Mouse (Mus musculus): ENCODE measurements around the gene Vps11. TPM values are rescaled to one million over a fixed set of nuclear protein-coding genes. Genes with fewer than 3 reads are reported as not detected.
"Not testable (repeated sequence)": the region's sequence is repeated elsewhere in the genome, so short reads cannot be mapped to it uniquely, and the experiment has no call there.

Gene Vps11
- 10 to 100 TPM; 49.0 to 51.4 TPM for total RNA-seq (2021)

- peak; percentile 87 to 93 for DNase-seq (ENCODE audit: extremely low spot score in 1 of 2, low spot score in 1 of 2)
Measured at GRCm38 (mm10) chr9:44361190-44361917, at the start of gene Vps11. Gene Vps11, minus strand, starts transcription at chr9:44361670.

DNA sequence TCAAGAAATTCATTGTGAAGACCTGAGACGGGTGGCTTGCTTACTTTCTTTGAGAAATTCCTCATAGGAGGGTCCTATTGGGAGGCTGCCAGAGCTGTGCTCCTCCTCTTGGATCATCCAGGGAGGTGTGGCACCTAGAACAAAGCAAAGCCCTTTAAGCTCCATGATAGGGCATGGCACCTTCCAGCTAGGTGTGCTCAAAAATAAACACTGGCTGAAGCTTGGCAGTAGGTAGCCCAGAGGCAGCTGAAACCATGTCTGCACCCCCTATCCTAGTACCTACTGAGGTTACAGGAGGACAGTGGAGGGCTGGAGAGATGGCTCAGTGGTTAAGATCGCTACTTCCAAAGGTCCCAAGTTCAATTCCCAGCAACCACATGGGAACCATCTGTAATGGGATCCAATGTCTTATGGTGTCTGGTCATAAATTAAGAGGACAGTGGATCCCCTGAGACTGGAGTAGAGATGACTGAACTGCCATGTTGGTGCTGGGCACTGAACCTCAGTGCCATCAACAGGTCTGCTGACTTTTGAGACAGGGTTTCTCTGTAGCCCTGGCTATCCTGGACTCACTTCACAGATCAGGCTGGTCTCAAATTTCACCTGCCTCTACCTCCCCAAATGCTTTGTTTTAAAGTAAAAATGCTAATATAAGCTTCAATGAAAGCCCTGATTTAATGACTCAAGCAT lies 49.3 kb upstream of the Vps11 start:
- DNase-seq (ENCODE audit: extremely low spot score in 1 of 2, low spot score in 1 of 2), result no peak

DNA sequence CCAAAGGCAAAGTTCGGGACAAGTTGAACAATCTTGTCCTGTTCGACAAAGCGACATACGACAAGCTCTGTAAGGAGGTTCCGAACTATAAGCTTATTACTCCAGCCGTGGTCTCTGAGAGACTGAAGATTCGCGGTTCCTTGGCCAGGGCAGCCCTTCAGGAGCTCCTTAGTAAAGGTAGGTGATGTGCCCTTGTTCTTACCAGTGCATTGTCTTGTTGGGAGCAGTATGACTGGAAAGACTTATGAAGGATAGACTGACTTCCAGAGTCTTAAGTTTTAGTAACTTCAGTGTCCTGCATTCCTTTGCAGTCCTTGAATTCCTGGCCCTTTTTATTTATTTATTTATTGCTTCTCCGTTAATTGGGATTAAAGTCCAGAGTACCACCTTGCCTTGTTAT lies 47.2 kb upstream of the Vps11 start:
- not testable (repeated sequence) for DNase-seq (ENCODE audit: extremely low spot score in 1 of 2, low spot score in 1 of 2)

DNA sequence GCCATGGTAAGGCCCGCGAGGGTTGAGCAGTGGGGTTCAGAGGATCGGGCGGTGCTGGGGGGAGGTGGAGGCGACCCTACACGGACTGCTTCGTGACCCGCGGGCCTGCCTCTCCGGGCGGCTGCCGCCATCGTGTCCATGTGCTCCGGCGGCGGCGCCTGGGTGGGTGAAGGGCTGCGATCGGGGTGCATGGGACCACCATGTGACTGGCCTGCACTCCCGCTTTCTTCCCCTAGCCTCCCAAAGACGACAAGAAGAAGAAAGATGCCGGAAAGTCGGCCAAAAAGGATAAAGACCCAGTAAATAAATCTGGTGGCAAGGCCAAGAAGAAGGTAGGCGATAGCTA lies 46.3 kb upstream of the Vps11 start:
- DNase-seq (ENCODE audit: extremely low spot score in 1 of 2, low spot score in 1 of 2), result no peak

DNA sequence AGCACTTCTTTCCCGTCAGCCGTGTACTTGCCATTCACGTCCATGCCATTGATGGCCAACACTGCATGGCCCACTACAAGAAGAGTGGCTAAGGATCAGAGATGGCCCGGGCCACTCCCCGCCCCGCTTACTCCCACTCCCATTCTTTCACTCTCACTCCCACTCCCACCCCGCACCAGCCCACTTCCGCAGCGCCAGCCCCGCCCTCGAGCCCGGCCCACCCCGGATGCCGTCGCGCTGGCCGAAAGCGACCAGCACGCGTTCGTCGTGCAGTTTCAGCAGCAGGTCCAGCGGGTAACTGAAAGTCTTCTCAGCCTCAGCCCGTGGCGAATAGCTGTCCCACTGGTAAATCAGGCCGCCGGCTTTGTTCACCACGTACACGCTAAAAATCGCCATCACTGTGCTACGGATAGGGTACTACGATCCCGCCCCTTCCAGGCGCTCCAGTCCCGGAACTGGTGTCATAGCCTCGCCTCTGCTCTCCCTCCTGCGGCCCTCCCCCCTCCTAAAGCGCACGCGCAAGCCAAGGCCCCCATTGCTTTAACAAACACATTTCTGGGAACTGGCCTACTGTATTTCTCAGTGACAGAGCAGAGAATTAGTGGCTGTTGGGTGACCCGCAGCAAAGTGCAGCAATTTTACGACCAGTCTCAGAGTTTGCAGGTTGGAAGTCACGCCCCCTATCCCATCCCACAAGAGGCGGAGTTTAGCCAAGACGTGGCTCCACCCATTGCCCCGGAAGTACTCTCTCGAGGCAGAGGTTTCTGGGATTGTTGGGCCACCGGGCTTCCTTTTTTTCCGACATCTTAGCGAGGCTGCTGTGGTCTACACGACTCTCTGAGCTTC lies 45.7 kb upstream of the Vps11 start, which contains the start of the genes Rps25 and Trappc4:
Rps25 (plus strand) TSS at position 234 of the 846 bp plus-strand sequence.
Trappc4 (minus strand) TSS at position 695 of the 846 bp plus-strand sequence.
- peak; percentile 79 to 84 for DNase-seq (ENCODE audit: extremely low spot score in 1 of 2, low spot score in 1 of 2)

DNA sequence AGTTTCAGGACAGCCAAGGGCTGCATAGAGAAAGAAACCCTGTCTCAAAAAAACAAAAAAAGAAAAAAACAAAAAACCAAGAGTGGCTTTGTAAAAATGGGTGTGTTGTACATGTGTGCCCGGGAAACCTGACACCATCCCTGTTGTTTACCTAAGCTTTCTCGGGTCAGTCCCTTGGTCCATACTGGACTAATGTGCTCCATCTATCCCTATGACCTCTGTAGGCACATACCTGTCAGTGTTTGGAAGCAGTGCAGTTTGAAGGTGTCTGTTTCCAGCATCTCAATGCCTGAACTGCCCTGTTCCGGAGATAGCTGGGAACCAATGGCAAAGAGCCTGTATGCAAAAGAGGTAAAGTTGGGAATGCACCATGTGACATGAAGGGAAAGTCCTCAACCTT lies 43.5 kb upstream of the Vps11 start:
- no peak for DNase-seq (ENCODE audit: extremely low spot score in 1 of 2, low spot score in 1 of 2)

DNA sequence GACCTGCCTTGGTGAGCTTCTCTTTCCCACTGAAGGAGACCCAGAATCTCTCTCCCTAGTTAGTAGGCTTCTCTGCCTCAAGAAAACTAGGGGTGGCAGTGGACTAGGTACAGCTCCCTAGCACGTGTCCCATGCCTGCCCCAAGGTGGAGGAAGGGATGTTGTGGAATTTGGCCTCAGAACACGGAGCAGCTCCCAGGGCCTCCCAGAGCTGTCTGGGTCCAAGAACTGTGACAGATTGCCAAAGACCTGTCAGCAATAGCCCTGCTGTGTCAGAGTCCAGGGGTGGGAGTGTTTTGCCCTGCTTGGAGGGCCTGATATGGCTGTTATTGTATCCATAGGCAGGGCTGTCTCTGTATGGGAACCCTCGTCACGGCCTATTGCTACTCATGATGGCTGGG lies 39.6 kb upstream of the Vps11 start:
- no peak for DNase-seq (ENCODE audit: extremely low spot score in 1 of 2, low spot score in 1 of 2)

- DNase-seq (ENCODE audit: extremely low spot score in 1 of 2, low spot score in 1 of 2), result no peak
Measured at GRCm38 (mm10) chr9:44399795-44400114, 38.3 kb upstream of the Vps11 start.

GRCm38 (mm10) chr9:44399114-44399794 lies 37.8 kb upstream of the Vps11 start:
- no peak for DNase-seq (ENCODE audit: extremely low spot score in 1 of 2, low spot score in 1 of 2)

GRCm38 (mm10) chr9:44398551-44398950 lies 37.1 kb upstream of the Vps11 start:
- no peak for DNase-seq (ENCODE audit: extremely low spot score in 1 of 2, low spot score in 1 of 2)

DNA sequence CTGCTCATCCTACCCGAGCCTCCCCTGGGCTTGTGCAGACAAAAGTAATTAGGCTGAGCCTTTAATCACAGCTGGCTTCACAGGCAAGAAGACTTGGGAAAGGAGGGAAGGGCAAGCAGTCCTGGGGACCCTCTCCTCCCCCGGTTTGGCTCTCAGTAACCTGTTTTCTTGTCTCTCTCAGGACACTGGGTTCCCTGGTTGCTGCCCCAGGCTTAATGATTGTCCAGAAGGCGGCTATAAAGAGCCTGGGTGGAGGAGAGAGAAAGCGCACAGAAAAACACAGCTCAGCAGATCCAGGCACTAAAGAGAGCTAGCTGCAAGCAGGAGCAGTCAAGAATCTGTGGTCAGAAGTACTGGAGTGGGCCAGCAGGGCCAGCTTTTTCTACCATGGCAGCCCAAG lies 36.6 kb upstream of the Vps11 start:
- no peak for DNase-seq (ENCODE audit: extremely low spot score in 1 of 2, low spot score in 1 of 2)

- peak; percentile 65 to 77 for DNase-seq (ENCODE audit: extremely low spot score in 1 of 2, low spot score in 1 of 2)
Measured at GRCm38 (mm10) chr9:44396684-44397411, 35.4 kb upstream of the Vps11 start, which contains the start of gene Slc37a4. Gene Slc37a4, plus strand, starts transcription at chr9:44396852.

DNA sequence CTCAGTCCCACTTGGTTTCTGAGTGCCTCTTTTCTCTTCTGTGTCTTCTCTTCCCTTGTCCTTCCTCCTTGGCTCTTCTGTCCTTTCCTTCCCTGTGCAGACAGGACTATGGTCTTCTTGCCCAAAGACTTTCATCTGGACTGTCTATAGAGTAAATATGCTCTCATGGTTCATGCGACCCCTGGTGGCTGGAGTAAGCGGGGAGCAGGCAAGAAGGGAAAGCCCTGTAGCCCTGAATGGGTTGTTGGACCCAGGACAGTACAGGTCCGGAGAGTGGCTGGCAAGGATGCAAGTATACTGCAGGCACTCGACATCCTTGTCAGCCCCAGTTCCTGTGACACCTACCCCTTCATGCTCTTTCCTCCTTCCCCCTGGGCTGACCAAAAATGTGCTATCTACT lies 30.0 kb upstream of the Vps11 start:
- DNase-seq (ENCODE audit: extremely low spot score in 1 of 2, low spot score in 1 of 2), result peak; percentile 53 to 82

- DNase-seq (ENCODE audit: extremely low spot score in 1 of 2, low spot score in 1 of 2), result peak in 1 of 2 experiments; percentile 52
Measured at GRCm38 (mm10) chr9:44389273-44389672, 27.8 kb upstream of the Vps11 start.

- DNase-seq (ENCODE audit: extremely low spot score in 1 of 2, low spot score in 1 of 2), result no peak
Measured at GRCm38 (mm10) chr9:44387221-44387620, 25.8 kb upstream of the Vps11 start.

DNA sequence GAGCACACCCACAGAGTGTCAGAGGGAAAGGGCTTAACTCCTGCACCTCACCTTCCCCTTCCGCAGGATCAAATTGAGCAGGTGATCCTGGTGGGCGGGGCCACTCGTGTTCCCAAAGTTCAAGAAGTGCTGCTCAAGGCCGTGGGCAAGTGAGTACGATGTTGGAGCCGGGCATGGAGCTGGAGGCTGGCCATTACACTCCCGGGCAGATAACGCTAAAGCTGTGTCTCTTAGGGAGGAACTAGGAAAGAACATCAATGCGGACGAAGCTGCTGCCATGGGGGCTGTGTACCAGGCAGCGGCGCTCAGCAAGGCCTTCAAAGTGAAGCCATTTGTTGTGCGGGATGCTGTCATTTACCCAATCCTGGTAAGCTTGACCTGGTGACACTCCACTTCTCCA lies 23.1 kb upstream of the Vps11 start:
- no peak for DNase-seq (ENCODE audit: extremely low spot score in 1 of 2, low spot score in 1 of 2)

GRCm38 (mm10) chr9:44379862-44380261 lies 18.4 kb upstream of the Vps11 start:
- DNase-seq (ENCODE audit: extremely low spot score in 1 of 2, low spot score in 1 of 2), result no peak

- peak; percentile 95 to 96 for DNase-seq (ENCODE audit: extremely low spot score in 1 of 2, low spot score in 1 of 2)
Measured at GRCm38 (mm10) chr9:44379054-44379834, 17.8 kb upstream of the Vps11 start, which contains the start of gene Hyou1. Gene Hyou1, plus strand, starts transcription at chr9:44379490.

- no peak for DNase-seq (ENCODE audit: extremely low spot score in 1 of 2, low spot score in 1 of 2)
Measured at GRCm38 (mm10) chr9:44378153-44378730, 16.8 kb upstream of the Vps11 start.
